Mouse (Mus musculus) brain, adult 2 months (tissue): ENCODE data around the gene Tmem160.
A peak's percentile ranks its signal among the peaks of the same experiment; 100 is the strongest.

Experiments
- DNase-seq: peaks from one replicate; pipeline ENCODE4 v3.0.0; 2011; ENCODE audit warnings: low read depth, low spot score

Tmem160 gene

DNA sequence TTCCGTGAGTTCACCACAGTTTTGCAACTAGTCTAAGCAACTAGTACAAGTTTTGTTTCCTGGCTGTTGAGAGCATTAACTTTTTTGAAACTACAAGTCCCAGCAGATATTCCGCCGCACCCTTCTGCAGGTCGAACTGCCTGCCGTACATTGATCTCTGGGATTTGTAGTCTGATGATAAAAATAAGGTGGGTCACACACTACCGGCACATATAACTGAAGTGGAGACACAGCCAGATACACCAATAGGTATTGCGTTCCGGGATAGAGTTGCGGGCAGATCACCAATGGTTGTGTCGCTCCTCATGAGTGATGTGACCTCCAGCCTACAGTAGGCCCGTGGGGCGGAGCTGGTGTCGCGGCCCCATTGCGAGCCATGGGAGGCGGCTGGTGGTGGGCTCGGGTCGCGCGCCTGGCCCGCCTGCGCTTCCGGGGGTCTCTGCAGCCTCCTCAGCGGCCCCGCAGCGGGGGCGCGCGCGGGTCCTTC, at the start of gene Tmem160:
Gene Tmem160 (plus strand): TSS at position 193 of the 487 bp plus-strand sequence.
- peak; percentile 99 for DNase-seq

DNA sequence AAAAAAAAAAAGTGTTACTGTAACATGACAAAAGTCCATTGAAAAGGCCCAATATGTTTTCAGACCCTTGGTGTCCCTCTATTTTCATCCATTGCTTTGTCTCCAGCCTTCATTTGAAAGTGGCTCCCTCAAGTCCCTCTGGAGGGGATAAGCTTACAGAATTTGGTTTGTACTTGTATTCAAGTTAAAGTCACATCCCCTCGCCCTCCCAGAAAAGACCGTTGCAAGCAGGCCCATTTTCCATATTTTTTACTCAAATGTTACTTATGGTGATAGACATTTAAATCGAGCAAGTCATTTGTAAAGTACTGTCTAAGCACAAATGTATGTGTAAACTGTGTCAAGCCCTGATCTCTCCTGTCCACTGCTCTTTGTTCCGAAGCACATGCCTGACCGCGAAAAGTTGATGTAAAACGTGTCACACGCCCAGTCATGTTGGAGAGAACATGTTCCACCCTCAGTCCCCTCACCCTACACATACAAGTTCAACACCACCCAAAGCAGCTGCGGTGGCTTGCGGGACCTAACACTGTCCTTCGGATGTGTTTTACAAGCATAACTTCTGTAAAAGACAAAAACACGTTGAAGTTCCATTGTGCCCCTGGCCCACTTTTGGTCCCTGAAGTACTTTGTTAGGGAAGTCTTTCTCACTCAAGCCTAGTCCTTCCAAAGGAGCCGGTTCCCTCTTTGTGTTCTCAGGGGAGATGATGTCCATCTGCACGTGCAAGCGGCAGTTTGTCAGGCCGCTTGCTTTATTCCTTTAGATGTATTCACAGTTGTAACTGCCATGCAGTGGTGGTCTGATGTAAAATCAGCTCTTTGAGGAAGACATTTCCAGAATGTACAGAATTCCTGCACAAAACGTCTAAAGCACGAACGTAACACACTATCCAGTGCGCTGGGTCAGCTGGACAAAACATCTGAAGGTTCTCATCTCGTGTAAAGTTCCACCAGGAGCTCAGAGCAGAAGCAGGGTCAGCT, 49.3 kb upstream of the Tmem160 start:
- DNase-seq: peak; percentile 29

DNA sequence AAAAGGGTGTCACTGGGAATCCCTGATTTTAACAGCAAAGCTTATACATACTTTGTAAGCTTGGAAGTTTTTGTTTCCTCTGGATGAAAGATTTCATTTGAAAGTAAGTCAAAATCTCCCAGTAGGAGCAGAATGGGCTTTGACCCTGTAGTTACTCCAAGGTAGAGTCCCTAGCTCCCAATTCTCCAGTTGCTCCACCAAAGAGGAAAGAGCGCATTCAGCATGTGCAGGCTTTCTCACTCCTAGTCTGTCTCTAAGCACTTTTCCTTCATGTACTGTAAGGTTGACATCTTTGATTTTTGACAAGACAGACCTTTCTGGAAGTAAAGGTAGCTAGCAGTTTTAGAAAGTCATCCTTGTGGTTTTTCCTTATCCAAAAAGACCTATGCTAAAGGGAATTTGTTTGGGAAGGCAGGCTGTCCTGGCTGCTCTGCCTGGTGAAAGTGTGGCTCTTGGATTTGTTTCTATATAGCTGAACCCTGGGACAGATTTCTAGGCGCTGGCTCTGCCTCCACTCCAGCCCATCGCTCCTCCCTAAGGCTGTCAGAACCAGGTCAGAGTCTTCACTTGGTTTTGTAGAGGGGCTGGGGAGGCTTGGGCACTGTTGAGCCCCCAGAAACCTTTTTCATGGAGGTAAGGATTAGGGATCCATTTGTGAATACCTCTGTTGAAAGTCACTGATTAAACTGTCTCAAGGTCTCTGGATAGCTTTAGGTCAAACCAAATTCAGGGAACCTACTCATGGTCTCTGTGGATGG, 48.1 kb upstream of the Tmem160 start:
- peak; percentile 15 for DNase-seq

- peak; percentile 61 for DNase-seq
These were observed 47.5 kb upstream of the Tmem160 start for GRCm38 (mm10) chr7:16405073-16405455.

- DNase-seq: peak; percentile 80
These were observed 46.8 kb upstream of the Tmem160 start for GRCm38 (mm10) chr7:16405516-16406351.

- DNase-seq: peak; percentile 42
These were observed 45.6 kb upstream of the Tmem160 start for GRCm38 (mm10) chr7:16406978-16407377.

DNA sequence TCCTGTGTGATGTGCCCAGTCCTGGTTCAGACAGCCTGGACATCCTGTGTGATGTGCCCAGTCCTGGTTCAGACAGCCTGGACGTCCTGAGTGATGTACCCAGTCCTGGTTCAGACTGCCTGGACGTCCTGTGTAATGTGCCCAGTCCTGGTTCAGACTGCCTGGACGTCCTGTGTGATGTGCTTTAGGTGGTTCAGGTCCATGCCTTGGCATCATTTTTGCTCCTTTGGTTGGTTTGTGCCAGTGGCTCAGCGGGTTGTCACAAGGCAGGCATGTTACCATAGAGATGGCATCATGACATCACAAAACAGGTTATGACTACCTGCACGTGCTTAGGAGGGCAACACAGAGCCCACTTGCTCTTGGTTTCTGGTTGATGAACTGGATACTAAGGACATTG, 41.5 kb upstream of the Tmem160 start:
- no peak for DNase-seq

- DNase-seq: no peak
These were observed 40.2 kb upstream of the Tmem160 start for GRCm38 (mm10) chr7:16412220-16412896.

- DNase-seq: no peak
These were observed 39.6 kb upstream of the Tmem160 start for GRCm38 (mm10) chr7:16412930-16413329.

GRCm38 (mm10) chr7:16415426-16415825, 37.2 kb upstream of the Tmem160 start:
- DNase-seq: no peak

DNA sequence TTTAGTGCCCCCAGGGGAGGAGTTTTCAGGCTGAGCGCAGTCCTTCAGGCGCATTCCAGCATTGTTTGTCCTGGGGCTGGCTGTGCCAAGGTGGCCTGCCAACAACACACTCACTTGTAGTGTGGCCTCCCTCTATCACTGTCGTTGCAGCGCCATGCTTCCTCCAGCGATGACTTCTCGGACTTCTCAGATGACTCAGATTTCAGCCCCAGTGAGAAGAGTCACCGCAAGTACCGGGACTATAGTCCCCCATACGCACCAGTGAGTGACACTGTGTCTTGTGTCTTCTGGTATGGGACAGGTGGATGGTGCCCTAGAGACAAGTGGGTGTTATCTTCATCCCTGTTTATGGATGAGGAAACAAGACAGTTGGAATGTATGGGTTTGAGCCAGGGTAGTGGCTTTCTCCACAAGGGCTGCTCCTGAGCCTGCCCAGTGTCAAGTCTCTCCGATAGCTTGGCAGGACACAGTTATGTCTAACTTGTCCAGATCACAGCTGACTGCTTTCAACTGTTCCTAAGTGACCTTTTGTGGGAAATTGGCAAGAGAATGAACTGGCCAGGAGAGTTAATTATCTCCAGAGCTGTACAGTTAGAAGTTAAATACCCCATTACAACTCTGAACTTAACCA, 35.3 kb upstream of the Tmem160 start:
- peak; percentile 21 for DNase-seq

DNA sequence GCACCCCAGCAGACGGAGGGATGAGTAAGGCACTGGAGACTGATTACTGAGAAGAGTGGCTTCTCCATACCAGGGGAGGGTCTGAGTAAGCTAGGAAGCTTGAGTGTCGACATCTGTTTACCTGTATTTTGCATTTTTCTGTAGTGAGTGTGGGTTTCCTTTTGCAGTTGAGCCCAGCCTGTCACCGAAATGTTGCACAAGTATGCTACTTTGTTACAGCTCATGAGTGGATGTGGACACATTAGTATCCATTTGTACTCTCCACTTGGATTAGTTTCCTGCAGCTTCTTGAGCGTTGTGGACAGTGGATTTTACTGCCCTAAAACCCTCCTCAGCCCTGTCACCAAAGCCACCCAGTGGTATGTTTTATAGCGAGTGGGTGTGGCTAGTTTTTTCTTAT, 33.9 kb upstream of the Tmem160 start:
- DNase-seq: no peak

DNA sequence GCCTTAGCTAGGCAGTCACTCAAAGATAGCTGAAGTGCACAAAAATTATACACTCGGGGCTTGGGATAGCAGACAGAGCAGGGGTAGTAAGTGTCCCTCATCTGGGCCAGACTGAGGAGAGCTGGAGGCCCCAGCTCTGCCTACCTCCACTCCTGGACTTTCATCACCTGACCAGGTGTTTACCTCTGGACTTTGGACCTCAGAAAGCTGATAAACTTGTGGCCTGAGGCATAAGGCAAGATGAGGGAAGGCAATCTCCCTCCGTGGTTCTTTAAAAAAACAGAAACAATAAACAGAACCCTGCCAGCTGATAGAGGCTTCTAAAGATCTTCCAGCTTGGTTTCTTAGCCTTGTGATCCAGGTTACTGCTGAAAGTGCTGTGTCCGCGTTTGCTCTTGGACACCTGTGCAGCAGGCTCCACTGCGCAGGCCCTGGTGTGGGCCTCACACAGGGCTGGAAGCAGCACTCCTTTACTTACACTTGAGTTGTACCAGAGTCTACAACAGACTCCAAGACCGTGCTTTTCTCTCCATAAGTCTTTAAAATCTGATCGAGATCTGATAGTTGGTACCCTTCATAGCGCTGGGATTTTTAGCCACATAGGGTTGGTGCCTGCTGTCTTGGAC, 32.0 kb upstream of the Tmem160 start:
- no peak for DNase-seq

GRCm38 (mm10) chr7:16422222-16422856, 30.2 kb upstream of the Tmem160 start:
- no peak for DNase-seq

- no peak for DNase-seq
These were observed 28.8 kb upstream of the Tmem160 start for GRCm38 (mm10) chr7:16423731-16424130.

DNA sequence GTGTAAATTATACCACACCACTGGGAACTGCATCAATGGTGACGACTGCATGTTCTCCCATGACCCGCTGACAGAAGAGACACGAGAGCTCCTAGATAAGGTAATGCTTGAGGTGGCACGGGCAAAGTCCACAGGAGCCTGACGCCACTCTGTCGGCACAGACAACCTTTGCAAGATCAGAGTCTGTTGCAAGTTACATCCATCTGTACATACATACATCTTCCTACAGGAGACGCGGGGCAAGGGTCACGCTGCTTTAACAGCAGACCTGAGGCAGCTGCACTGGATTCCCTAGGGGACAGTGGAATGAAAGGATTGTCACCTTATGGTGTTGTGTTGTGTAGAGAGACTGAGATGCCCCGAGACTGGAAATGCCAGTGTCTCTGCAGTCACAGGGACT, 26.9 kb upstream of the Tmem160 start:
- DNase-seq: no peak

DNA sequence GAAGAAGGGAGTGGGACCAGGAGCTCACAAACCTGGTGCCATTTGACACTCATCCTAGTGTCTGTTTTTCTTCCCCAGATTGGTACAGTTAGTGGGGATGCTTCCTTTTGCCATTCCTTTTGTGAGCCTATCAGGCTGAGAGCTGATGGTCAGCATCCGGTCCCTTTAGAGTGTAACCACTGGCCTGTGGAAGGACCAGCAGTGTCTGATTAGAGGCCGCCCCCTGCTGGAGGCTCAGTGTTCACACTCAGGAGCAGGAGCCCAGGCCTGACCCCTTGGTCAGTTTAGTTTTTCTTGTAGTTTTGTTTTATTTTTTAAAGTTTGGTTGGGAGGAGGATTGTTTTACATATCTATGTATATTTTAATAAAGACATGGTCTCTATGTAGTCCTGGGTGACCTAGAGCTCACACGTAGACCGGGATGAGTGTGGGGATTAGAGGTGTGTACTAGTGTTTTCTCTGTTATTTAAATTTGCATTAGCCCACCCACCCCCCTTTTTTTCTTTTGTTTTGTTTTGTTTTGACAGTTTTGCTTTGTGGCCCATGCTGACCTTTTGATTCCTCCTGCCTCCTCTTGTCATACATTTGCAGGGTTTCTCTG, 26.4 kb upstream of the Tmem160 start:
- peak; percentile 83 for DNase-seq

GRCm38 (mm10) chr7:16433352-16433971, 19.1 kb upstream of the Tmem160 start:
- no peak for DNase-seq

DNA sequence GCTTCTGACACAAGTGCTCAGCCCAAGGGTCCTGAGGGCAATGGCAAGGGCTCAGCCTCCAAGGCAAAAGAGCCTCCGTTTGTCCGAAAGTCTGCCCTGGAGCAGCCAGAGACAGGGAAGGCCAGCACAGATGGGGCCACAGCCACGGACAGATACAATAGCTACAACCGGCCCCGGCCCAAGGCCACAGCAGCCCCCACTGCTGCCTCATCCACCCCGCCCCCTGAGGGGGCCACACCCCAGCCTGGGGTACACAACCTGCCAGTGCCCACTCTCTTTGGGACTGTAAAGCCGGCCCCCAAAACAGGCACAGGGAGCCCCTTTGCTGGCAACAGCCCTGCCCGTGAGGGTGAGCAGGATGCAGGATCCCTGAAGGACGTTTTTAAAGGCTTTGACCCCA, 17.5 kb upstream of the Tmem160 start:
- no peak for DNase-seq
